Mouse (Mus musculus): ENCODE measurements at regions not wholly inside any gene's neighbourhood (a gene's known extent, or its start where the extent isn't known, plus 50 kb on each side); places are given as distances from the start of the nearest gene placed in this dataset.
"Not testable (repeated sequence)": the region's sequence is repeated elsewhere in the genome, so short reads cannot be mapped to it uniquely, and the experiment has no call there.

DNA sequence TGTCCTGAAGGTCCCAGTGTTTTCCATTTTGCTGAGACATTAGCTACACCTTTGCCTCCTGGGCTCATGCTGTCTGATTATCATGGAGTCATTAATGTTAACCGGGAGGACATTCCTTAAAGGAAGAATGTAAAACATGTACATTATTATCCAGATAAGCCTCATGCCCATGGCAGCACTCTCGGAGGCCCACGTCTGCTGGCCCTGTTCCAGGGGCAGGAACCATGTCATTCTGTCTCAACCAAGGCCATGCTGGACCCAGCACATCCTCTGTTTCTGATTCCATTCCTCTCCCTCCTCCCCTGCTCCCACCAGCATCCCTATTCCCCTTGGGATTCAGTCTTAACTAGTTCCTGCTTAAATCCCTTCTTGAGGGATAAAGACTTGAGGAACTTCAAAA lies 139.1 kb downstream of the Sptssa start:
- Histone ChIP-seq H3K4me3 (ENCODE audit: insufficient read depth, poor library complexity, severe bottlenecking) (no peak overlapping the region), H3K36me3 (ENCODE audit: control insufficient read depth, insufficient read depth) (no peaks in the 10 kb centered on the region), H3K79me2 (ENCODE audit: control insufficient read depth, insufficient read depth) (no peaks in the 10 kb centered on the region), H3K79me3 (ENCODE audit: low read depth) (no peaks in the 10 kb centered on the region), H3ac (ENCODE audit: control insufficient read depth, insufficient read length, low read depth) (no peak overlapping the region), H3K27me3 (ENCODE audit: control insufficient read depth, insufficient read depth, insufficient read length) (no peaks in the 10 kb centered on the region)
- no peak for TF ChIP-seq USF1 (IDR thresholded peaks at IDR 0.05; ENCODE audit: low read depth)
- TF ChIP-seq FOSL1 (IDR thresholded peaks at IDR 0.05; ENCODE audit: insufficient read depth, low read length, poor library complexity, severe bottlenecking), result no peak
- no peak for TF ChIP-seq MYOD1 (IDR thresholded peaks at IDR 0.05; ENCODE audit: control insufficient read depth, insufficient read length, low read depth)

DNA sequence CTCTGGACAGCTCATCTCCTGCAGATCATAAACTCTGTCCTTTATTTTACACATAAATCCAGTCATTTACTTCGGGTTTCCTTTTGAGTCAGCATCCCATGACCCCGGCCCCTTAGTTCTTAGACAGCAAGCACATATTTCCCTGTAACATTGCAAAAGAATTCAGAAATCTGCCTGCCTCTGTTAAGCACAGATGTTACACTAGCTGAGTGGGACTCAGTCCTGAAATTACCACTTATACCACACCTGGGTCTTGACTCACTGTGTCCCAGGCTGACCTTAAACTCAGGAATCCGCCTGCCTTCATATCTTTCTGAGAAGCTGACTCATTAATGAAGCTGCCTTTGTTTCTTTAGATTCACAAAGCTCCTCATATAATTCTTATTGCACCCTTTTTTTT lies 139.9 kb downstream of the Sptssa start:
- no peak overlapping the region for H3K4me3 ChIP-seq (ENCODE audit: insufficient read depth, poor library complexity, severe bottlenecking)
- no peak for TF ChIP-seq MAX (IDR thresholded peaks at IDR 0.05)
- TF ChIP-seq CEBPB (IDR thresholded peaks at IDR 0.05; ENCODE audit: low read depth), result no peak
- TF ChIP-seq USF1 (IDR thresholded peaks at IDR 0.05; ENCODE audit: low read depth), result no peak
- no peak for TF ChIP-seq MYOG (IDR thresholded peaks at IDR 0.05; ENCODE audit: control insufficient read depth, extremely low read depth, insufficient read length)
- no peak for TF ChIP-seq CTCF (IDR thresholded peaks at IDR 0.05; ENCODE audit: control insufficient read depth, insufficient read depth, insufficient read length)
- TF ChIP-seq MYOD1 (IDR thresholded peaks at IDR 0.05; ENCODE audit: control insufficient read depth, insufficient read length, low read depth), result no peak
- TF ChIP-seq FOSL1 (IDR thresholded peaks at IDR 0.05; ENCODE audit: insufficient read depth, low read length, poor library complexity, severe bottlenecking), result no peak
- no peaks in the 10 kb centered on the region for H3K79me3 ChIP-seq (ENCODE audit: low read depth)
- no peak overlapping the region for H3ac ChIP-seq (ENCODE audit: control insufficient read depth, insufficient read length, low read depth)
- no peaks in the 10 kb centered on the region for H3K27me3 ChIP-seq (ENCODE audit: control insufficient read depth, insufficient read depth, insufficient read length)
- no peaks in the 10 kb centered on the region for H3K79me2 ChIP-seq (ENCODE audit: control insufficient read depth, insufficient read depth)
- H3K36me3 ChIP-seq (ENCODE audit: control insufficient read depth, insufficient read depth), result no peaks in the 10 kb centered on the region

DNA sequence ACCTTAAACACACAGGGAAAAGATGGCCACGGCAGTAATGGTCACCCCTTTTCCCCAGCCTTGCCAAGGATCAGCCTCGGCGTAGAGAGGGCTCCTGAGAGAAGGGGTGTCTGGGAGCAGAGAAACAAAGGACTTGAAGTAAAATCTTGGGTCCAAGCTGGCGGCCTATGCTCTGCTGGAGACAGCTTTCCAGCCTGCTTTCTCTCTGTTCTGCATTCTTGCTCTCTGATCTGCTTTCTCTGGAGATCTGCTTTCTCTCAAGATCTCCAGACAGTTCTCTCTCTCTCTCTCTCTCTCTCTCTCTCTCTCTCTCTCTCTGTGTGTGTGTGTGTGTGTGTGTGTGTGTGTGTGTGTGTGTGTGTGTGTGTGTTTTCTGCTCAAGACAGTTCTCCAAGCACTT lies 140.3 kb downstream of the Sptssa start:
- not testable (repeated sequence) for H3K79me2 ChIP-seq (ENCODE audit: control insufficient read depth, insufficient read depth); H3ac ChIP-seq (ENCODE audit: control insufficient read depth, insufficient read length, low read depth); H3K4me3 ChIP-seq (ENCODE audit: insufficient read depth, poor library complexity, severe bottlenecking); H3K79me3 ChIP-seq (ENCODE audit: low read depth); H3K27me3 ChIP-seq (ENCODE audit: control insufficient read depth, insufficient read depth, insufficient read length); H3K36me3 ChIP-seq (ENCODE audit: control insufficient read depth, insufficient read depth)

DNA sequence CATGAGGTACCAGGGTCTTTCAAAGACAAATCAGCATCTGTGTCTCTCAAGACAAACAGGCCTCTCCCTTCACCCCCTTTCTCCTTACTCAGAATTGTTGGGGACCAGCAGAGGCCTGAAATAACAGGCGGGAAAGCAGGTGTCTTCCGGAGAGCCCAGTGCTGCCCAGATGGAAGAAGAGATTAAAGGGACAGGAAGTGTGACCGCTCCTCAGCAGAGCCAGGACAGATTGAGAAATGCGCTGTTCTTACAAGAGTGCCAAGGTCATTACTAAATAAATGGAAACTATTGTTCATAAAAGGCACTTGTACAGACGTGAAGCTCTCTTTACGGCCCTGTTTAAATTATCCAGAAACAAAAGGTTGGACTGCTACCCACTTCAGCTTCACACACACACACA lies 146.5 kb downstream of the Sptssa start:
- Histone ChIP-seq H3K27me3 (ENCODE audit: control insufficient read depth, insufficient read depth, insufficient read length) (no peaks in the 10 kb centered on the region), H3ac (ENCODE audit: control insufficient read depth, insufficient read length, low read depth) (no peak overlapping the region), H3K36me3 (ENCODE audit: control insufficient read depth, insufficient read depth) (no peaks in the 10 kb centered on the region), H3K4me3 (ENCODE audit: insufficient read depth, poor library complexity, severe bottlenecking) (no peak overlapping the region), H3K79me2 (ENCODE audit: control insufficient read depth, insufficient read depth) (no peaks in the 10 kb centered on the region), H3K79me3 (ENCODE audit: low read depth) (no peaks in the 10 kb centered on the region)
- no peak for TF ChIP-seq MYOD1 (IDR thresholded peaks at IDR 0.05; ENCODE audit: control insufficient read depth, insufficient read length, low read depth)
- no peak for TF ChIP-seq USF1 (IDR thresholded peaks at IDR 0.05; ENCODE audit: low read depth)
- no peak for TF ChIP-seq FOSL1 (IDR thresholded peaks at IDR 0.05; ENCODE audit: insufficient read depth, low read length, poor library complexity, severe bottlenecking)
- no peak for TF ChIP-seq MYOG (IDR thresholded peaks at IDR 0.05; ENCODE audit: control insufficient read depth, extremely low read depth, insufficient read length)
- TF ChIP-seq CEBPB (IDR thresholded peaks at IDR 0.05; ENCODE audit: low read depth), result no peak
- no peak for TF ChIP-seq CTCF (IDR thresholded peaks at IDR 0.05; ENCODE audit: control insufficient read depth, insufficient read depth, insufficient read length)

DNA sequence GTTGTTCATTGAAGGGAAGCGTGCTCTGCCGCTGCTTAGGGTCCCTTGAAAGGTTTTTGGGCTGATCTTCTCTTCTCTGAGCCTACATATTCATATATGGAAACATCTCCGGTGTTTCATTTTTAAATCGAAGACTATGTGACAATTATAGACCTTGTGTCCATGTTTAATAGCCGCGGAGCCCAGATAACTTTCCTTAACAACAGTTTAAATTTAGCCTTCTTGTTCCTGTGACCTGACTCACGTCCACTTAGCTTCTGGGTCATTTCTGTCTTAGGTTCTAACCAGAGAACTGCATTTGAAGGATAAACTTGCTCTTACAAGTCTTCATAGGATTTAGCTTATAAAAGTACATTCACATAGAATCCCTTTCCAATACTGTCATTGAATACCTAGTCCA lies 153.6 kb downstream of the Sptssa start:
- Histone ChIP-seq H3K79me3 (ENCODE audit: low read depth) (no peaks in the 10 kb centered on the region), H3K36me3 (ENCODE audit: control insufficient read depth, insufficient read depth) (no peaks in the 10 kb centered on the region), H3ac (ENCODE audit: control insufficient read depth, insufficient read length, low read depth) (no peak overlapping the region), H3K79me2 (ENCODE audit: control insufficient read depth, insufficient read depth) (no peaks in the 10 kb centered on the region), H3K4me3 (ENCODE audit: insufficient read depth, poor library complexity, severe bottlenecking) (no peak overlapping the region), H3K27me3 (ENCODE audit: control insufficient read depth, insufficient read depth, insufficient read length) (no peaks in the 10 kb centered on the region)
- TF ChIP-seq CTCF (IDR thresholded peaks at IDR 0.05; ENCODE audit: control insufficient read depth, insufficient read depth, insufficient read length) (no peak), CEBPB (IDR thresholded peaks at IDR 0.05; ENCODE audit: low read depth) (no peak), FOSL1 (IDR thresholded peaks at IDR 0.05; ENCODE audit: insufficient read depth, low read length, poor library complexity, severe bottlenecking) (no peak)

DNA sequence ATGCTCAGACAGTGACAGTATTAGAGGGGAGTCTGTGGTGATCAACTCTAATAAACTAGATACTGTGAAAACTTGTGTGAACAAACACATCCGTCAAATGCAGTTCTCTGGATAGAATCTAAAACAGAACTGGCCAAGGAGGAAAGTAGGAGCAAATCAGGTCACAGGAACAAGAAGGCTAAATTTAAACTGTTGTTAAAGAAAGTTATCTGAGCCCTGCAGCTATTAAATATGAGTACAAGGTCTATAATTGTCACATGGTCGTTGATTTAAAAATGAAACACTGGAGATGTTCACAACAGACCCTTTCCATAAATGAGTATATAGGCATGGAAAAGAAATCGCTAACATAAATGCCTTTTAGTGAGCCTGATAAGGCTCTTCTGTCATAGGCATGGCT lies 156.4 kb downstream of the Sptssa start:
- Histone ChIP-seq H3K36me3 (ENCODE audit: control insufficient read depth, insufficient read depth) (no peaks in the 10 kb centered on the region), H3K79me3 (ENCODE audit: low read depth) (no peaks in the 10 kb centered on the region), H3K27me3 (ENCODE audit: control insufficient read depth, insufficient read depth, insufficient read length) (no peaks in the 10 kb centered on the region), H3ac (ENCODE audit: control insufficient read depth, insufficient read length, low read depth) (no peak overlapping the region), H3K4me3 (ENCODE audit: insufficient read depth, poor library complexity, severe bottlenecking) (no peak overlapping the region), H3K79me2 (ENCODE audit: control insufficient read depth, insufficient read depth) (no peaks in the 10 kb centered on the region)
- TF ChIP-seq CTCF (IDR thresholded peaks at IDR 0.05; ENCODE audit: control insufficient read depth, insufficient read depth, insufficient read length), result no peak
- TF ChIP-seq MYOD1 (IDR thresholded peaks at IDR 0.05; ENCODE audit: control insufficient read depth, insufficient read length, low read depth), result no peak
